In the genomic region with DNA sequence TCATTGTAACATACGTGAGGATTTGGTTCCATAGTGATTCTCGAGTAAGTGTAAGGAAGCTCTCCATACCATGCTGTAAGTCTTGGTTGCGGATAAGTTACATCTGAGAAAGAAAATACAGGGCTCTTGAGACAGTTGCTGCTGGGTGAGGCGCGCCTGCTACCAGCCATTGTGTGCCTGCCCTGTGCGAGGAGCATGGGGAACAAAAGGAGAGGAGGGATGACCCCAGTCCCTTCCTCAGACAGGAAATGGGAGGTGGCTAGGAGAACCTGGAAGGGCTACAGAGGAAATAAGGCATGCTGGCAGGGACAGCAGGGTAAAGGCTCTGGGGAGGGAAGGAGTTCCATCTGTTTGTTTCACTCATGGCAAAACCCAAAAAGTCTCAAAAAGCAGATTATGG, we compare ENCODE assay signal across 20 mouse cellular contexts. TPM values are rescaled to one million over a fixed set of nuclear protein-coding genes. Genes with fewer than 3 reads are reported as not detected.
DNase-seq lines count a peak whose midpoint lies in the region; ATAC-seq and TF ChIP-seq lines count a peak whose summit lies in the region.
"Had no signal": no experiment of that assay in that cellular context is flagged by ENCODE, and none has a peak within 500 bp of the region (broad histone marks: within the 10 kb centered on the region; RNA-seq: fewer than 3 reads in every experiment).

No protein-coding gene starts in this region.

- intact Hi-C loops in heart, postnatal 25 days (cut with DNase I): no loop called here

- TF ChIP-seq EP300 in heart, postnatal 0 days (IDR thresholded peaks at IDR 0.05; ENCODE audit: low read depth): no peak
- no peak for TF ChIP-seq EP300 in lung, postnatal 0 days (IDR thresholded peaks at IDR 0.05)

- peak; percentile 64; the same call in 1 of the 2 replicates for ATAC-seq in heart, postnatal 0 days (ENCODE audit: insufficient read depth, low read depth)
- no peak for ATAC-seq in kidney, embryonic 15.5 days (replicated peaks; ENCODE audit: low FRiP score)
- peak; percentile 88 for ATAC-seq in lung, postnatal 0 days
- ATAC-seq in activated CD4-positive, CD25-positive, alpha-beta regulatory T cell, adult 4 months: no peak
- ATAC-seq: liver, embryonic 12.5 days; Patski had no signal

- H3K4me1 ChIP-seq in heart, postnatal 0 days (ENCODE audit: control insufficient read depth, insufficient read depth): no peaks in the 10 kb centered on the region
- H3K4me1 ChIP-seq in kidney, embryonic 15.5 days: no peaks in the 10 kb centered on the region
- no peaks in the 10 kb centered on the region for H3K4me1 ChIP-seq in lung, postnatal 0 days (ENCODE audit: insufficient read depth, low read depth, low read length)
- H3K4me1 ChIP-seq: hindbrain, embryonic 13.5 days; liver, embryonic 12.5 days; neural tube, embryonic 15.5 days; stomach, embryonic 15.5 days had no signal

- peak overlapping the region; percentile 12; the same call in 1 of the 2 replicates for H3K27ac ChIP-seq in heart, postnatal 0 days (ENCODE audit: low read depth)
- H3K27ac ChIP-seq in kidney, embryonic 15.5 days: peak overlapping the region; percentile 20
- H3K27ac ChIP-seq in lung, postnatal 0 days (ENCODE audit: low read length): peak overlapping the region; percentile 52; the same call in 1 of the 2 replicates
- no peak overlapping the region for H3K27ac ChIP-seq in layer of hippocampus, adult 2 months
- H3K27ac ChIP-seq: forebrain, embryonic 13.5 days; hindbrain, embryonic 13.5 days; liver, embryonic 12.5 days; neural tube, embryonic 15.5 days; stomach, embryonic 15.5 days had no signal

- 71% methylated on average over 6 of the region's 6 CpGs for WGBS in heart, postnatal 0 days
- WGBS in kidney, embryonic 15.5 days: 78% methylated on average over 6 of the region's 6 CpGs
- 74% methylated on average over 6 of the region's 6 CpGs for WGBS in lung, postnatal 0 days

- H3K9me3 ChIP-seq in heart, postnatal 0 days (replicated peaks; ENCODE audit: control insufficient read depth, low read length): no peaks in the 10 kb centered on the region
- H3K9me3 ChIP-seq in kidney, embryonic 15.5 days (replicated peaks): no peaks in the 10 kb centered on the region
- no peaks in the 10 kb centered on the region for H3K9me3 ChIP-seq in lung, postnatal 0 days (ENCODE audit: low read length)
- H3K9me3 ChIP-seq: forebrain, embryonic 13.5 days; hindbrain, embryonic 13.5 days; liver, embryonic 12.5 days; megakaryocyte, embryonic 14.5 days; neural tube, embryonic 15.5 days; stomach, embryonic 15.5 days had no signal

- H3K4me2 ChIP-seq in heart, postnatal 0 days (ENCODE audit: low read depth, low read length): no peak overlapping the region
- H3K4me2 ChIP-seq in kidney, embryonic 15.5 days: no peak overlapping the region
- no peak overlapping the region for H3K4me2 ChIP-seq in lung, postnatal 0 days (replicated peaks; ENCODE audit: low read depth, low read length)
- H3K4me2 ChIP-seq: forebrain, embryonic 13.5 days; hindbrain, embryonic 13.5 days; liver, embryonic 12.5 days; neural tube, embryonic 15.5 days; stomach, embryonic 15.5 days had no signal

- TF ChIP-seq CTCF in heart, postnatal 0 days (IDR thresholded peaks at IDR 0.05; ENCODE audit: low read depth): no peak
- no peak for TF ChIP-seq CTCF in lung, postnatal 0 days (IDR thresholded peaks at IDR 0.05)
- no peak for TF ChIP-seq CTCF in layer of hippocampus, adult 2 months (conservative IDR thresholded peaks at IDR 0.05)

- H3K4me3 ChIP-seq in heart, postnatal 0 days (ENCODE audit: low read depth, low read length): no peak overlapping the region
- no peak overlapping the region for H3K4me3 ChIP-seq in kidney, embryonic 15.5 days (replicated peaks)
- no peak overlapping the region for H3K4me3 ChIP-seq in lung, postnatal 0 days (ENCODE audit: low read depth, low read length)
- H3K4me3 ChIP-seq in layer of hippocampus, adult 2 months: no peak overlapping the region
- H3K4me3 ChIP-seq: forebrain, embryonic 13.5 days; hindbrain, embryonic 13.5 days; liver, embryonic 12.5 days; megakaryocyte, embryonic 14.5 days; neural tube, embryonic 15.5 days; stomach, embryonic 15.5 days had no signal

- H3K27me3 ChIP-seq in heart, postnatal 0 days (ENCODE audit: control insufficient read depth, insufficient read depth, low read length): no peaks in the 10 kb centered on the region
- H3K27me3 ChIP-seq in kidney, embryonic 15.5 days: no peaks in the 10 kb centered on the region
- no peaks in the 10 kb centered on the region for H3K27me3 ChIP-seq in lung, postnatal 0 days (replicated peaks; ENCODE audit: insufficient read depth, low read length)
- H3K27me3 ChIP-seq: forebrain, embryonic 13.5 days; hindbrain, embryonic 13.5 days; liver, embryonic 12.5 days; megakaryocyte, embryonic 14.5 days; neural tube, embryonic 15.5 days; Patski; stomach, embryonic 15.5 days had no signal

- DNase-seq in heart, postnatal 0 days (ENCODE audit: low spot score): peak; percentile 24
- DNase-seq in heart, postnatal 25 days (ENCODE audit: low spot score): no peak
- DNase-seq in R1 (ENCODE audit: low read depth, low spot score): peak; percentile 88
- DNase-seq in lung, postnatal 0 days (ENCODE audit: low spot score): peak; percentile 35
- DNase-seq in layer of hippocampus, adult 2 months (ENCODE audit: low spot score in 2 of 2): no peak
- DNase-seq in urinary bladder, postnatal 4 days (ENCODE audit: low spot score in 2 of 2): no peak
- DNase-seq: adrenal gland, postnatal 10 days; left cerebral cortex, postnatal 4 days; retina, postnatal 1 day; thymus, postnatal 36 days had no signal

- peaks cover 88% of the 10 kb centered on the region for H3K36me3 ChIP-seq in heart, postnatal 0 days (replicated peaks; ENCODE audit: control insufficient read depth, insufficient read depth, low read length)
- peaks cover 91% of the 10 kb centered on the region for H3K36me3 ChIP-seq in kidney, embryonic 15.5 days
- H3K36me3 ChIP-seq in lung, postnatal 0 days (ENCODE audit: insufficient read depth, low read length): peaks cover 29% of the 10 kb centered on the region

- H3K9ac ChIP-seq in heart, postnatal 0 days (replicated peaks; ENCODE audit: low read depth, low read length): no peak overlapping the region
- no peak overlapping the region for H3K9ac ChIP-seq in kidney, embryonic 15.5 days
- no peak overlapping the region for H3K9ac ChIP-seq in lung, postnatal 0 days (replicated peaks; ENCODE audit: low read depth)
- H3K9ac ChIP-seq: forebrain, embryonic 13.5 days; hindbrain, embryonic 13.5 days; liver, embryonic 12.5 days; neural tube, embryonic 15.5 days; stomach, embryonic 15.5 days had no signal

RNA-seq across cellular contexts. Expression of gene Gm27027, which starts 5.3 kb away (rescaled TPM):
- not detected in 2 replicates for total RNA-seq in heart, postnatal 0 days (2014; rRNA removed; ENCODE audit: low replicate concordance)
- polyA plus RNA-seq in heart, postnatal 0 days (2015; fragmentation: Nextera tagmentation; extraction: Ambion mirVana): not detected in 2 replicates
- not detected for total RNA-seq in heart, postnatal 25 days (2021)
- not detected in 2 replicates for polyA plus RNA-seq in kidney, embryonic 15.5 days (2015; fragmentation: Nextera tagmentation; extraction: Ambion mirVana)
- polyA plus RNA-seq in lung, postnatal 0 days (2015; fragmentation: Nextera tagmentation; extraction: Ambion mirVana): not detected in 2 replicates
- total RNA-seq in layer of hippocampus, adult 2 months (2021): not detected
- polyA plus RNA-seq in activated CD4-positive, CD25-positive, alpha-beta regulatory T cell, adult 4 months (2017; shearing (Covaris generic)): not detected
- total RNA-seq: adrenal gland, postnatal 10 days; heart, adult 8-10 months; left cerebral cortex, postnatal 4 days had no signal
- polyA plus RNA-seq: forebrain, embryonic 13.5 days; hindbrain, embryonic 13.5 days; liver, embryonic 12.5 days; neural tube, embryonic 15.5 days; Patski; stomach, embryonic 15.5 days had no signal

RNA-seq across cellular contexts. Expression of gene Alkbh3, which starts 9.2 kb away (rescaled TPM):
- 104 and 123 TPM in 2 replicates for total RNA-seq in heart, postnatal 0 days (2014; rRNA removed; ENCODE audit: low replicate concordance)
- polyA plus RNA-seq in heart, postnatal 0 days (2015; fragmentation: Nextera tagmentation; extraction: Ambion mirVana): 86.9 and 96.8 TPM in 2 replicates
- total RNA-seq in heart, postnatal 25 days (2021): 10 to 100 TPM; 56.9 to 63.9 TPM
- 59.3 and 69.5 TPM in 2 replicates for polyA plus RNA-seq in kidney, embryonic 15.5 days (2015; fragmentation: Nextera tagmentation; extraction: Ambion mirVana)
- polyA plus RNA-seq in lung, postnatal 0 days (2015; fragmentation: Nextera tagmentation; extraction: Ambion mirVana): 46.1 and 59.9 TPM in 2 replicates
- 10 to 100 TPM; 22.7 to 28.1 TPM for total RNA-seq in layer of hippocampus, adult 2 months (2021)
- 10 to 100 TPM; 44.5 to 56.2 TPM for polyA plus RNA-seq in activated CD4-positive, CD25-positive, alpha-beta regulatory T cell, adult 4 months (2017; shearing (Covaris generic))

RNA-seq across cellular contexts. Expression of gene Gm13889, which starts 44.4 kb away (rescaled TPM):
- total RNA-seq in heart, postnatal 0 days (2014; rRNA removed; ENCODE audit: low replicate concordance): 39.3 and 41.6 TPM in 2 replicates
- polyA plus RNA-seq in heart, postnatal 0 days (2015; fragmentation: Nextera tagmentation; extraction: Ambion mirVana): 9.0 and 10.8 TPM in 2 replicates
- total RNA-seq in heart, postnatal 25 days (2021): 10 to 100 TPM in 1 of 2 experiments, 1 to 10 TPM in 1; 9.5 to 11.2 TPM
- 9.2 and 11.1 TPM in 2 replicates for polyA plus RNA-seq in kidney, embryonic 15.5 days (2015; fragmentation: Nextera tagmentation; extraction: Ambion mirVana)
- polyA plus RNA-seq in lung, postnatal 0 days (2015; fragmentation: Nextera tagmentation; extraction: Ambion mirVana): 62.6 and 64.6 TPM in 2 replicates
- 10 to 100 TPM; 50.5 to 51.2 TPM for total RNA-seq in layer of hippocampus, adult 2 months (2021)
- not detected for polyA plus RNA-seq in activated CD4-positive, CD25-positive, alpha-beta regulatory T cell, adult 4 months (2017; shearing (Covaris generic))

Comparison
In these comparisons a context has a peak if more than half of its experiments do, and no peak if none do; other contexts are left out.
1. DNase-seq: peak in heart, postnatal 0 days (single experiment), R1 (single experiment) and lung, postnatal 0 days (single experiment); none in heart, postnatal 25 days (single experiment), layer of hippocampus, adult 2 months (0 of 2) and urinary bladder, postnatal 4 days (0 of 2).
2. ATAC-seq: peak in heart, postnatal 0 days (single experiment) and lung, postnatal 0 days (single experiment); none in kidney, embryonic 15.5 days (single experiment) and activated CD4-positive, CD25-positive, alpha-beta regulatory T cell, adult 4 months (single experiment).
3. RNA of gene Gm13889, which starts 44.4 kb away (polyA plus RNA-seq): 62.6 to 64.6 TPM in lung, postnatal 0 days, 9.2 to 11.1 TPM in kidney, embryonic 15.5 days and 9.0 to 10.8 TPM in heart, postnatal 0 days; not detected in activated CD4-positive, CD25-positive, alpha-beta regulatory T cell, adult 4 months; every median in the first group is over 10 times any median in the second.